Mouse (Mus musculus) lung, postnatal 25 days (tissue): ENCODE results near the gene Krtap20-2.
"Not testable (repeated sequence)": the region's sequence is repeated elsewhere in the genome, so short reads cannot be mapped to it uniquely, and the experiment has no call there.

Source experiments
- DNase-seq: peaks from one replicate; pipeline ENCODE4 v3.0.0; 2022; ENCODE audit warnings: low spot score

Gene Krtap20-2

DNA sequence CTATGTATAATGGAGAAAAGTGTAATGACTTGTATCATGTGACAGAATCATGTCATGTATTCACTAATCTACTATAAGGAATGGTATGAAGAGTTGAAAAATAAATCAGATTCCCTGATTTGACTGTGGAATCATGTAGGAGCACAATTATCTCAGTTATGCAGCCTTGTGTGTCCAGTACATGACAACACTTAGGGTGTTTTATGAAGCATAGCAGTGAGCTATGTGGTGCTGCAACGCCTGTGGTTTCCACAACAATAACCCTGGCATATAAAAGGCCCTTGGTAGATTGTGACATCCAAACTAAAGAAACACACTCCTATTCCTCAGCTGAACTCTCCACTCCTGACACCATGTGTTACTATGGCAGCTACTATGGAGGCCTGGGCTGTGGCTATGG lies at the start of gene Krtap20-2:
Gene Krtap20-2 (plus strand): TSS at position 301 of the 400 bp plus-strand sequence.
- DNase-seq, result no peak

DNA sequence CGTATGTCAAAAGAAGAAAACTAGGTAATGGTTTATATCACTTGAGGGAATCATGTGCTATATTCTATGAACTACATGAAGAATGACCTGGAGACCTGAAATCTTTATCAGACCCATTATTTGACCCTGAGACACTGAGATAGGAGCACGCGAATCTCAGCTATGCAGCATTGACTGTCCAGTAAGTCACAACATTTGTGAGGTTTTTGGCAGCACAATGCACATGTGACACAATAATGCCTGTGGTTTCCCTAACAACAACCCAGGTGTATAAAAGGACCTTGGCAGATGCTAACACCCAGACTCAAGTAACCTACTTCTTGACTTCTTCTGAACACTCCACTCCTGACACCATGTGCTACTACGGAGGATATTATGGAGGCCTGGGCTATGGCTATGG lies 48.0 kb upstream of the Krtap20-2 start, which contains the start of gene Gm9789:
Gene Gm9789 (plus strand): TSS at position 301 of the 400 bp plus-strand sequence.
- no peak for DNase-seq

DNA sequence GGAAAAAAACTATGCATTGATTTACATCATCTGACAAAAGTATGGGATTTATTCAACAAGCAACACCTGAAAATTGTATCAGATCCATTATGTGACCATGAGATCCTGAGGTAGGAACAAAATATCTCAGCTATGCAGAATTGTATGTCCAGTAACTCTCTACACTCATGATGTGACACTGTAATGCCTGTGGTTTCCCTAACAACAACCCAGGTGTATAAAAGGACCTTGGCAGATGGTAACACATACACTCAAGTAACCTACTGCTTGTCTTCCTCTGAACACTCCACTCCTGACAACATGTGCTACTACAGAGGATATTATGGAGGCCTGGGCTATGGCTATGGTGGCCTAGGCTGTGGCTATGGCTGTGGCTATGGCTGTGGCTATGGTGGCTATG lies 36.5 kb upstream of the Krtap20-2 start, which contains the start of gene Gm7735:
Gene Gm7735 (plus strand): TSS at position 301 of the 400 bp plus-strand sequence.
- not testable (repeated sequence) for DNase-seq

DNA sequence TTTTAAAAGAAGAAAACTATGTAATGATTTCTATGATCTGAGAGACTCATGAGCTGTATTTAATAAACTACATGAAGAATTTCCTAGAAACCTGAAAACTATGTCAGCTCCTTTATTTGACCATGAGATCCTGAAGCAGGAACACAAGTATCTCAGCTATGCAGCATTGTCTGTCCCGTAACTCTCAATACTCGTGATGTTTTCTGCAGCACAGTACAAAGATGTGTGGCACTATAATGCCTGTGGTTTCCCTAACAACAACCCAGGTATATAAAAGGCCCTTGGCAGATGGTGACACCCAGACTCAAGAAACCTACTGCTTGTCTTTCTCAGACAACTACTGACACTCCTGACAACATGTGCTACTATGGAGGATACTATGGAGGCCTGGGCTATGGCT lies 31.2 kb upstream of the Krtap20-2 start, which contains the start of gene 1110057P08Rik:
Gene 1110057P08Rik (plus strand): TSS at position 301 of the 400 bp plus-strand sequence.
- DNase-seq, result no peak

DNA sequence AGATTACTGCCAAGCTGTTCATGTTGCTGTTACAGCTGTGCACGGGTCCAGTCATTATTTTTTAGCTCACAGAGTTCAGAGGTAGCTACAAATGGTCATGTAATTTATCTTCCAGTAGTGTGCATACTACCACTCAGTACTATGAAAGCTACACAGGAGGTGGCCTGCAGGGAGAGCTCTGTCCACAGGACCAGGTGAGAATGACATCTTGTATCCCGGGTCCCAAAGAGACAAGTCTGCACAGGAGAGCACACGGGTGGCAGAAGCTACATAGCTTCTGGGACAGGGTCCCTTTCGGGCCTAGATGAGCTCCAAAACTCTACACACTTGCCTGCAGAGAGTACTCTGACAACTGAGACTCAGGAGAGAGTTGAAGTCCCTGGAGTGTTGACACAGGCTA lies 17.0 kb upstream of the Krtap20-2 start:
- DNase-seq, result no peak
